Mouse (Mus musculus): ENCODE data around the gene Unc119b.
"Not testable (repeated sequence)": the region's sequence is repeated elsewhere in the genome, so short reads cannot be mapped to it uniquely, and the experiment has no call there.

DNA sequence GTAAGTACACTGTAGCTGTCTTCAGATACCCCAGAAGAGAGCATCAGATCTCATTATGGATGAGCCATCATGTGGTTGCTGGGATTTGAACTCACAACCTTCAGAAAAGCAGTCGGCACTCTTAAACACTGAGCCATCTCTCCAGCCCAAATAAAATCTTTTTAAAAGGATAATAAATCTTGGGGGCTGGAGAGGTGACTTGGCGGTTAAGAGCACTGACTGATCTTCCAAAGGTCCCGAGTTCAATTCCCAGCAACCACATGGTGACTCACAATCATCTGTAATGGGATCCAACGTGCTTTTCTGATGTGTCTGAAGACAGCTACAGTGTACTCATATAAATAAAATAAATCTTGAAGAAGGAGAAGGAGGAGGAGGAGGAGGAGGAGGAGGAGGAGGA, 29.7 kb upstream of the Unc119b start:
- not testable (repeated sequence) for TF ChIP-seq GATA1, TAL1 (IDR thresholded peaks at IDR 0.05; ENCODE audit: low read length)

Data from erythroblast, embryonic 14.5 days (primary cell).